Mouse (Mus musculus) adrenal gland, postnatal 36 days (tissue): ENCODE measurements around the gene Zfp968. TPM values are rescaled to one million over a fixed set of nuclear protein-coding genes. Genes with fewer than 3 reads are reported as not detected.
"Not testable (repeated sequence)": the region's sequence is repeated elsewhere in the genome, so short reads cannot be mapped to it uniquely, and the experiment has no call there.

Experiments used
- DNase-seq, 2 experiments: peaks; one replicate each; pipeline ENCODE4 v3.0.0; 2021; ENCODE audit warnings: mixed read lengths in 1 of 2
- long read RNA-seq, 2 experiments: library from polyadenylated mRNA; stranded (forward); transcript quantifications; one replicate each; pipeline ENCODE4 v2.0.0; 2021; ENCODE audit warnings: borderline sequencing depth in 2 of 2
- total RNA-seq, 2 experiments: library from RNA; stranded (reverse); gene quantifications; 2 replicates each; pipeline ENCODE4 v1.2.3; 2021

Zfp968 gene
- 1 to 10 TPM; 6.5 to 7.6 TPM for total RNA-seq
- long read RNA-seq, experiment 1: 0 reads
- long read RNA-seq, experiment 2: 0 reads

DNA sequence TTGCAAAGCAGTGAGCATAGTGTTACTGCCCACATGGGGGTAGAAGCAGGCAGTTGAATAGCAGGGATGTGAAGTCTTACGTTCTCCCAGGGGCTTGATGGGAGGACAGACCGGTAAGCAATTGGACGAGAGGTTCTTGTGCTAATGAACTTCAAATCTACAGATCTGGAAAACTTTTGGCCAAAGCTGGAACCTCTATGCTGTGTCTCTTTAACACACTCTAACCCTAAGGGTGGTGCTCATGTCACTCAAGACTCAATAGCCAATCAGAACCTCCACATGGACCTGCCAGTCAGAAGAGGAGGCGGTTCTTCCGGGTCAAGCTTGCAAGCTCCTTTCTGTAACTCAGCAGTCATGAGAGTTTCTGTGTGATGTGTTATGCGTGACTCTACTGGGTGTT is at the start of gene Zfp968:
Gene Zfp968 (plus strand): TSS at position 301 of the 400 bp plus-strand sequence.
- not testable (repeated sequence) for DNase-seq

DNA sequence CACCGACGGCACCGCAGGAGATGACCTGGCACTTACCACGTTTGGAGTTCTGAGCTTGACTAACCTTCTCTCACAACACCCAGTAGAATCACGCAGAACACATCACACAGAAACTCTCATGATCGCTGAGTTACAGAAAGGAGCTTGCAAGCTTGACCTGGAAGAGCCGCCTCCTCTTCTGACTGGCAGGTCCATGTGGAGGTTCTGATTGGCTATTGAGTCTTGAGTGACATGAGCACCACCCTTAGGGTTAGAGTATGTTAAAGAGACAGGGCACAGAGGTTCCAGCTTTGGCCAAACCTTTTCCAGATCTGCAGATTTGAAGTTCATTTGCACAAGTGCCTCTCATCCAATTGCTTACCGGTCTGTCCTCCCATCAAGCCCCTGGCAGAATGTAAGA is 34.1 kb upstream of the Zfp968 start, which contains the start of gene Gm4631:
Gene Gm4631 (minus strand): TSS at position 101 of the 400 bp plus-strand sequence.
- not testable (repeated sequence) for DNase-seq

Other genes starting within 250 kb of the Zfp968 start
- 10 to 100 TPM; 13.8 to 23.0 TPM for gene Gm14399, start 230.4 kb upstream of the Zfp968 start, total RNA-seq
- gene Gm14443, start 196.6 kb upstream of the Zfp968 start, total RNA-seq: 1 to 10 TPM; 1.7 to 2.3 TPM
- gene Gm14391, start 165.5 kb upstream of the Zfp968 start, total RNA-seq: 10 to 100 TPM; 49.1 to 69.6 TPM
- 10 to 100 TPM; 11.9 to 15.7 TPM for gene Gm14440, start 97.3 kb upstream of the Zfp968 start, total RNA-seq
- 10 to 100 TPM; 34.2 to 48.6 TPM for gene Gm4631, start 34.2 kb upstream of the Zfp968 start, total RNA-seq
- gene Gm4724, start 63.4 kb downstream of the Zfp968 start, total RNA-seq: 1 to 10 TPM; 5.6 to 7.7 TPM
- gene Zfp965, start 97.5 kb downstream of the Zfp968 start, total RNA-seq: 1 to 10 TPM; 3.2 to 3.5 TPM